Mouse (Mus musculus): ENCODE data around the gene Ccdc12. TPM values are rescaled to one million over a fixed set of nuclear protein-coding genes. Genes with fewer than 3 reads are reported as not detected.
A peak's percentile ranks its signal among the peaks of the same experiment; 100 is the strongest.
"Not testable (repeated sequence)": the region's sequence is repeated elsewhere in the genome, so short reads cannot be mapped to it uniquely, and the experiment has no call there.

The Ccdc12 gene
- total RNA-seq, 2 experiments from 2014 or later, result 47.2 to 53.9 TPM

DNA sequence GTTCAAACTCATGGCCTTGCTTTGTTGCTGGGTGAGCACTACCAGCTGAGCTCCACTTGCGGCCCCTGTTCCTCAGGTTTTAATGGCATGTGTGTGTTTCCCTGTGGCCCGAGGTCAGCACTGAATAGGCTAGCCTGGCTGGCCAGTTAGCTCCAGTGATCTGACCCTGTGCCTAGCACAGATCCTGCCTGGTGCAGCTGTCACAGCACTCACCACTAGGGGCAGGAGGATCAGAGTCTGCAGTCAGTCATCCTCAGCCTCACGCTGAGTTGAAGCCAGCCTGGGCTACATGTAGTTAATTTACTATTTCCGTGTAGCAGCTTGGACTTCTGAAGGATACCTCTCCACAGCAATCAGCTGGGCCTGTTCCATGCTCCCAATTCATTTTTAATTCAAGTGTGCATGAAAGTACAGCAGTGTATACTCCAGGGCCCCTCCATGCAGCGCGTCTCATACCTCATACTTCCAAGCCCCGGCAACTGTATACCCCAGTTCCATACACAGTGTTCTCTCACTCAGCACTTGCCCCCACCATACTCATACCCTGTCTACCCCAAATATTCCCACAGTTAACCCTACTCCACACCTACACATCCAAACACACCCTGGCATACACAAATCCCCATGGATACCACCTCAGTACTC, 16.3 kb downstream of the Ccdc12 start:
- peak in 1 of 2 experiments; percentile 48 for DNase-seq (ENCODE audit: low spot score in 2 of 2)

DNA sequence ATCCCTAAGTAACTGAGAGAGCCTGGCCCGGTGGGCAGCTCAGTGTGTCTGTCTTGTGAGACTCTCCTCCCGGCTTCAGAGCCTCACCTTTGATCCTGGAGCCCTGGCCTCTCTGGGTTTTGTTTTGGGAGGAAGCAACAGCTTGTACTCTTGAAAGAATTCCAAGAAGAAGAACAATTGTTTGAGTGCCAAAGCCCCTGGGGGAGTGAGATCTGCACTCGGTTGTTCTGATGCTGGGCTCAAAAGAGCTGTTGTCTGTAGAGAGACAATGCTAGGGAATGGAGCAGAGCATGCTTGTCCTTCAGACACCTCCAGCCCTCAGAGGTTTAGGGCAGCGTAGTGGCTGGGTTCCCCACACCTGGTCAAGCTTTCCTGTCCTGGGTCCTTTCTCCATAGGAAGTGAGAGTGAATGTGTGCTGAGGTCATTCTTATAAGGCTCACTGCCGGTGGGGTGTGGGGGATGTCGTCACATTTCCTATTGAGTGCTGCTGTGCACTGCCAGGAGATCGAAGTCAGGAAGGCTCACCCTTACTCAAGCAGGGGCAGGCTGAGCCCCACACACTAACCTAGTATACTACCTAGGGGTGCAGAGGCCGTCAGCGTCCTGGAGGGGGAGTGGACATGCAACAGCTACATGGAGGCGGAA, 16.9 kb downstream of the Ccdc12 start:
- no peak for DNase-seq (ENCODE audit: low spot score in 2 of 2)

DNA sequence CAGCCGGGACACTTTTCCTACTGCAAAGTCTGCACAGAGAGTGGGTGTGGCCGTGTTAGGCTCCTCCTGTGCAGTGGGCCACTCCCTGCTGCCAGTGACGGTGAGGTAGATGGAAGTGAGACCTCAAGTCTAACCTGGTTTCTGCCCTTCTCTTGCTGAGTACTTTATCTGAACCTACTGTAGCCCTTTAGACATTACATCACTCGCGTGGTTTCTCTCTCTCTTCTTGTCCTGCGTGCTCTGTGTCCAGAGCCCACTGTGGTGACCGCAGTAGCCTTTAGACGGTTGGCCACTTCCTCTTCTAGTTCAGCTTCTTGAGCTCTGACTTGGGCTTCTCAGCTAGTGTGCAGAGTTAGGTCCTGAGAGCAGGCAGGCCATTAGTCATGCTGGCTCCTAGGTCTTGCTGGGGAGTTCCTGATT, 20.2 kb downstream of the Ccdc12 start:
- DNase-seq (ENCODE audit: low spot score in 2 of 2), result no peak

DNA sequence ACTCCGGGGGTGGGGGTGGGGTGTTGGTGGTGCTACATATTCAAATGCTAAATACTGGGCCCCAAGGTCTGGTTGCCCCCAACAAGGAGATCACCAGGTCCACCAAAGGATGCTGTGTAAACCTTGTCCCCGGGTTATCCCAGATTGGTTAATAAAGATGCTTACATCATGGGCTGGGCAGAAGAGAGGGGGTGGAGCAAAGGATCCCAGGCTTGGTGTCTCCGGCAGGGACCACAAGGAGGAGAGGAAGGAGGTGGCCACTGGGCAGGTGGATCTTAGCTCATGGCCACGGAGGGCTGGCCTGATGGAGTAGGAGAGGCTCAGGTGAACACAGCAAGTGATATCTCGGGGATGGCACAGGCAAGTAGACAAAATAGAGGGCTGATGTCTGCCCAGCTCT, 22.6 kb downstream of the Ccdc12 start:
- DNase-seq (ENCODE audit: low spot score in 2 of 2), result no peak

DNA sequence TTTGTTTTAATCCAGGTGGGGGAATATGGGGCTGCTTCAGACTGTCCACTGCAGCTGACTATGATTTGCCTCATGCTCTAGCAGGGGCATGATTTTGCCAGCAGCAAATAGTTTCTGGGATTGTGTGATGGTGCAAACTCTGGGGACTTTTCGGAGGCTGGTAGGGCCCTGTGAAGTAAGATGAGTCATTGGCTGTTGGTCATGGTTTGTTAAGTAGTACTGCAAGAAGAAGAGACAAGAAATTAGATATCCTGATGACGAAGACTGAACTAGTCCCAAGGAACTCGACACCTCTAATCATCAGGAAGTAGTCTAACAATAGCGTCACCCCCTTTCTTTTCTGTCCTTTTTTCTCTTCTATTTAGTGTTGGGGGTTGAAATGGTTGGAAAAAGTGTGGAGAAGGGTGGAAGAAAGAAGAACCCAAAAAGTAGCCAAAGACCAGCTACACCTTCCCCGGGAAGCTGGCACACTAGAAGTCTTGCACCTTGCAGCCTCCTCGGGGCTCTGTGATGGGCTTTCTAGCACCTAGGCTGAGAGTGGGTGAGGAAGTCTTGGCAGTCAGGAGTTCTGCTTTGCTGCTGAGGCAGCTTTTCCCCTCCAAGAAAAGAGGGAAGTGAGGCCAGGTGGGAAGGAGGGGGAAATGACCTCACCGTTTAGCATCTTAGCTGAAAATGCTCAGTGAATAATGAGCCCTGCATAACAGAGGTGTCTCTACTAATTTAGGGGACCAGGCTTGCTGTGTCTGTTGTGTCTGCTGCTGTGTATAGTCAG, 24.6 kb downstream of the Ccdc12 start:
- no peak for DNase-seq (ENCODE audit: low spot score in 2 of 2)

DNA sequence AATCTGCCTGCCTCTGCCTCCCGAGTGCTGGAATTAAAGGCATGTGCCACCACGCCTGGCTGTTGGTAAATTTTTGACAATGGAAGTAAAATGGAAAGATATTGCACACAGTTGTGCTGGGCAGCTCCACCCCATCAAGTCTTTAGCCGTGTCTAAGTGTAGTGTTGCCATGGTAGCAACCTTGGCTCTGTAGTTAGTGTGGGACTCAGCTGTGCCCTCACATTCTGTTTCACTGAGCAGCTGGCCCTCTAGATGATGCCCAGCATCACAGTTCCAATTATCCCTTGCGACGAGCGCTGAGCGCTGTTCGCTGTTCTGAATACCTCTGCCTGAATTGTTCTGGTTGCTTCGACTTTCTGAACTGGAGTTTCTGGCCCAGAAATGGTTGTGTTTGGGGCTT, 25.5 kb downstream of the Ccdc12 start:
- DNase-seq (ENCODE audit: low spot score in 2 of 2), result peak; percentile 14 to 47

DNA sequence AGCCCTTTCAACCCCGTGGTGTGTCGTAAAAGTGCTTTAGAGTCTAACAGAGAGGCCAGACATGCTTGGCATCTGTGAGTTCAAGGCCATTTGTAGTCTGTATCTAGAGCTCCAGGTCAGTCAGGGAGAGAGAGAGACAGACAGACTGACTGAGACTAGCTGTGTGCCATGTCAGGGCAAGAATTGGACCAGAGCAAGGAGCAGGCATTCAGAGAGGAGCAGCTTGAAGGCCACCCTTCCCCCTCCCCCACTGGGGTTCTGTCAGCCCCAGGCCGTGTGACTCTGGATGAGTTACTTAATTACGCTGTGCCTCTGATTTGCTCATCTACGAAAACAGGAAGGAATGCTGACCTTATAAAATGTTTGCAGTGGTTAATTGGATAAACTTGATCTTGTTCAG, 26.0 kb downstream of the Ccdc12 start:
- no peak for DNase-seq (ENCODE audit: low spot score in 2 of 2)

DNA sequence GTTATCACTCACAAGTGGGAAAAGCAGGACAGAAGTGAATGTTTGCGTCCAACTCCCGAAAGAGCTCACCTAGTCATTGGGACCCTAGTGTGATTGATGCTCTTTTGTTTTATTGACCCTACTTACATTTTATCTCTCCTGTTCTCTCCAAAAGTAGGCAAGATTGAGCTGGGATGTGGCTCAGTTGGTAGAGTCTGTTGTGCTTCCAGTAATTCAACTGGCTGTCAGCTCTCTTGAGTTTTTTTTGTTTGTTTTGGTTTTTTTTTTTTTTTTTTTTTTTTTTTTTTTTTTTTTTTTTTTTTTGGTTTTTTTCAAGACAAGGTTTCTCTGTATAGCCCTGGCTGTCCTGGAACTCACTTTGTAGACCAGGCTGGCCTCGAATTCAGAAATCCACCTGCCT, 26.4 kb downstream of the Ccdc12 start:
- DNase-seq (ENCODE audit: low spot score in 2 of 2), result not testable (repeated sequence)

DNA sequence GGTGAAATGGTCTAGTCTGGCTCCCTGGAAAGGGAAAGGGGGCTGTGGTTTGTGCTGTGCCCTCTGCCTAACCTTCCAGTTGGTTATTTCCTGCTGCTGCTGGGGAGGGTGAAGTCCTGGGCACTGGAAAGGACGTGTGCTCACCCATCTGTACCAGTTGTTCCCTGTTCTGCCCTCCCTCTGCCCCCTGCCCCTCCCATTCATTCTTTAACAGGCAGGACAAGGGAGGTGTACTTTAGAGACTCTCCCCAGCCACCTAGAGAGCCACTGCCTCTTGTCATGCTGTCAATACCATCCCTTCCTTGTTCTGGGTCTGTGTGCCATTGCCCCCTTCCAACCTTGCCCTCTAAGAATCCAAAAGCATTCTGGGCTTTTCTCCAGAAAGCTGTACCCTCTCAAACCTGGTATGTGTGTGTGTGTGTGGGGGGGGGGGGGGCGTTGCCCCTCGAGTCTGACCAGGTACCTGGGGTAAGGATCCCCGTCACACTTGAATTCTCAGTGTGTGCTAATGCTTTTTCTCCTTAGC, 27.3 kb downstream of the Ccdc12 start:
- no peak for DNase-seq (ENCODE audit: low spot score in 2 of 2)

DNA sequence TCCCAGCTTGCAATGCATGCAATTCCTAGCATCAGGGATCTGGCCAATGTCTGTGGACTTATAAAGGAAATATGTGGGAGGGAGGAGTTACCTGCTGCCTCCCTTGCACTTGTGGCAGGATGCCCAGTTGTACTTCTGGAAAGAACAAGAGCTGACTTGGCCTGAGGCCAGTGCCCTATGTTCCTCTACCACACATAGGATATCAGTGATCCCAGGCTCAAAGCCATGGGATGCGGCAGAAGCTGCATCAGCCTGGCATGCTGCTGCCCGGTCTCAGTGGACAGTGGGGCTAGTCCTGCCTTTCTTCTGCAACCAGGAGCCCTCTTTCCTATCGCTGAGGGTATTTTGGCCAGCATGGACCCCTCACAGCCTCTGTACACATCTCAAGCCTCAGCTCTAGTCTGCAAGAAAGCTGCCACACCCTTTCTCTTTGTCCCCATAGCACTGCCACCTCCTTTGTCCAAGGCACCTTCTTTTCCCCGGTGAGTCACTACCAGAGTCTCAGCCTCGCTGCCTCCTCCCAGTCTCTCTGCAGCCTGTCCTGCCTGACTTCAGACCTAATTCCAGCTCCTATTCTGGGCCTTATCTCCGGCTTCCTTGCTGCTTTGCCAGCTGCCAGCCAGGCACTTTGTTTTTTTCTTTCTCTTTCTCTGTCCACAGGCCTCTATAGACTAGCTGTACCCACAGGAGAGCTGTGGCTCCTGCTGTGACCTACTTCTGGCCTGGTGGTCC, 28.0 kb downstream of the Ccdc12 start:
- peak; percentile 66 to 70 for DNase-seq (ENCODE audit: low spot score in 2 of 2)

DNA sequence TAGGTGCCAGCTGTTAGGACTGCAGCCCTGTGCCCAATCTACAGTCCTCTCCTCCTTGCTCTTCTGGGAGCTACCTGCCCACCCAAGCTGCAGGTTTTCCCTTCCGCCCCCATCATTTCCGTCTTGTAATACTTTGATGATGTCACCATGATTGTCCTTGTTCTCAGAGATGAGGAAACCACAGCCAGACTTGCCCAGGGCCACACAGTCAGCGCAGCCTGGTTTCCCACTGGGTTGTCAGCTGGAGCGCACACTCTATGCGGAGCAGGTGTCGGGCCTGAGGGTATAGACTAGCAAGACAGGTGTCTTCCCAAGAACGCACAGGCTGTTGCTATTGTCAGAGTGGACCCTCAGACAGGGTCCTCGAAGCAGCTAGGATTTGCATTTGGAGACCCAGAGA, 28.9 kb downstream of the Ccdc12 start:
- DNase-seq (ENCODE audit: low spot score in 2 of 2), result no peak

DNA sequence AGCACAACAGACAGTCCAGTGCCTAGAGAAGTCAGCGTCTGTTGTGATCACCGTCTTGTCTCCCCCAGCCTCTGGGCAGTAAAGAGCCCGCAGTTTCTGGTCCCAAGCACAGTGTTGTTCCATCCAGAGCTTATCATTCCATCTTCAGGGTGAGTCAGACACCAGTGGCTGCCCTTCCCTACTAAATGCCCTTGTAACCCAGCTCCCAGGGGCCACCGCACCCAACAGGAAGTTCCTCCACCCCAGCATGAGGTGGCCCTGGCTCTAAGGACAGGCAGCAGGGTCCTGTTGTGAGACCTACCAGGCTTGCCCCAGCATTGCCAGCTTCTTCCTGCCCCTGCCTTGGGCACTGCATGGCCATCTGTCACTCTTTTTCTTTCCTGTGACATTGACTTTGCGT, 29.3 kb downstream of the Ccdc12 start:
- DNase-seq (ENCODE audit: low spot score in 2 of 2), result no peak

DNA sequence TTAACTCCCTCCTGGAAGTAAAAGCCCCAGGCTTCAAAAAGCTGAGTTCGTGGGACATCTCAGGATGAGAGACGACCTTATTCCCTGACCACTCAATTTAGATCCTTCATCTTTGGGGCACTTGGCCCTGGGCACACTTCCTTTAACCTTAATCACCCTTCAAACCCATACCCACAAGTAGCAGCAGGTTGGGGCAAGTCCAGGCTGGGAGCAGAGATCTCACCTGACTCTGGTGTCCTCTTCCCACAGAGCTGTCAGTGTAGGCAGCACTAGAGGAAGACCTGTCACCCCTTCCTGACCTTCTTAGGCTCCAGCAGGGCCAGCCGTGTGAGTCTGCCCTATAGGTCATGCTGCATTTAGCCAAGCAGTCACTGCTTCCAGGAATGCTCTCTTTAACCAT, 30.2 kb downstream of the Ccdc12 start:
- no peak for DNase-seq (ENCODE audit: low spot score in 2 of 2)

DNA sequence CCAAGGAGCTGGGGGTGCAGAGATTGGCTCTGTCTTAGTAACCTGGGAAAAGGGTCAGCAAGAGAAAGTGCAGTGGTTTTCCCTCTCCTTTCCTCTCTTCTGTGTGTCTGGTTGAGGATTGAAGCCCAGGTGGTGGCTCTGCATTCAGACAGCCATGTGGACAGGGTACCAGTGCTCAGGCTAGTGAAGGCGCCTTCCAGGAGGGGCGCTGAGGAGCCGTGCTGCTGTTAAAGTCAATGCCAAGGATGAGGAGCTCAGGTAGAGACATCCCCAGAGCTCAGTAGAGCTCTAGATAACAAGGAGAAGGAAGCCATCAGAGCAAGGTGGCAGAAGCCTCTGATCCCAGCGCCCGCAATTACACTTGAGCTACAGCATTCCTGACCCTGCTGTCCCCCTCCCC, 30.8 kb downstream of the Ccdc12 start:
- DNase-seq (ENCODE audit: low spot score in 2 of 2), result no peak

DNA sequence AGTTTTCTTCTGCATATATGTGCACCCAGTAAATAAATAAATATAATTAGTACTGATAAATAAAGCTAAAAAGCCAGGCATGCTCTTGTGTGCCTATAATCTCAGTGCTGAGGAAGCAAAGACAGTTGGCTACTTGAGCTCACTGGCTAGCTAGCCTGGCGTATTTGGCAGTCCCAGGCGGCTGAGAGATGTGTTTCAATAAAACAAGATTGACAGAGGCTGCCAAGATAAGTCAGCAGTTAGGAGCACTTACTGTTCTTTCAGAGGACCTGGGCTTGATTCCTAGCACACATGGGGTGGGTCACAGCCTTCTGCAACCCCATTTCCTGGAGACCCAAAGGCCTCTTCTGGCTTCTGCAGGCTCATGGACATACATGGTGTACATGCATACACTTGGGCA, 31.5 kb downstream of the Ccdc12 start:
- DNase-seq (ENCODE audit: low spot score in 2 of 2), result no peak

DNA sequence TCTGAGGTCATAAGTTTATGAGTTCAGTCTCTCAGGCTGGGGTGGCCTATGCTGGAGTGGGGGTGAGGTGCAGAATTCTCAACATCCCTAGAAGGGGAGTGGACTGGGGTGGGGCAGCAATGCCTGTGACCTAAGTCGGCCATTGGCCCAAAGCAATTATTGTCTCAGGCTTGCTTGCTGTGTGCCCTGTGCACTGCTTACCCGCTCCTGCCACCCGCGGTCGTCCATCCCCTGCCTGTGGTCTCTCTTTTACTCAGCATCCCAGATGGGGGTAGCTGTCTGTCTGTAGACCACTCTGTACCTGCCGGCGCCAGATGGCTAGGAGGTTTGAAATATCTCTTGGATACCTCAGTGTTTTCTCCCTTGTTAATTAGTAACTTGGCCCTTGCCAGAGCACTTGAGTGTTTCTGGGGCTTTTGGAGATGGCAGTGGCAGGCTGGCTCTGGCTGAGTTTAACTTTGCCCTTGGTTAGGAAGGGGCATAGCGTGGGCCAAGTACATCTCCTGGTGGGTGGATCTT, 33.0 kb downstream of the Ccdc12 start:
- no peak for DNase-seq (ENCODE audit: low spot score in 2 of 2)

DNA sequence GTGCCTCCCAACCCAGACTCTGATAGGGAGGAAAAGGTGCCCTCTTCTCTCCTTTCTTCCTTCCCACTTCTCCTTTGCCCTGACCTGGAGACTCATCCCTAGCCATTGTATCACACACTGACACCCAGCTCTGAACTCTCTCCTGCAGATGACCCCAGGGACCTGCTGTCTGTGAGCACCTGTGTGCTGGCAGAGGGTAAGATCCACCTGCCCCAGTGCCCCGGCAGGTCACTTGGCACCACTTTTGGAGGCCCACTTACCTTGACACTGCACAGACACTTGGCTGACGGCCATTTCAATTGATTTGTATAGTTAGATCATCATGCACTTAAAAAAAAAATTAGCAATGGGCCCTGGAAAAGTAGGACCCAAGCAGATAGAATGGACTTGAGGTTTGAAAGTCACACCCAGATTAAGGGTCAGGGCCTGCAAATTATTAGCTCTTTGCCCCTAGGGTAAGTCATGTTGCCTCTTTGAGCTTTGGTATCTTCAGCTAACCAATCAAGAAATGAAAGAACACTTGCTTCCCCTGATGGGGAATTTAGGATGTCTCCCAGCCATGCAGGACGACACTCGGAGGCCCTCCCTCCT, 39.0 kb downstream of the Ccdc12 start:
- no peak for DNase-seq (ENCODE audit: low spot score in 2 of 2)

DNA sequence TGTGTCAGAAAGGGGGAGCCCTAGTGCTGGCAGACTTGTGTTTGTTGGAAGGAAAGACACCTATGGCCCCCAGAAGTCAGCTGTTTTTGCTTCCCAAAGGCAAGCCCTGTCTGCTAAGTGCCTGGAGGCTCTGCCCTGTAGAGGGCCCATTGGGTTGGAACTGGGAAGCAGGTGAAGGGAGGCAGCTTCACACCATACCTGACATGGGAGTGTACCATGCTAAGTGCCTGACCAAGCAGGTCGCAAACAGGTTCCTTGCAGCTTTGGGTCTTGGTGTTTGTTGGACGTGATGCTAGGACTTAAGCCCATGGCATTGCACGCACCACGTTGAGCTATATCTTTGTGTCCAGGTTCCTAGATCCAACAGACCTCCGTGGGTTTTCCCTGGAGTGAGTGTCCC, 40.1 kb downstream of the Ccdc12 start:
- no peak for DNase-seq (ENCODE audit: low spot score in 2 of 2)

DNA sequence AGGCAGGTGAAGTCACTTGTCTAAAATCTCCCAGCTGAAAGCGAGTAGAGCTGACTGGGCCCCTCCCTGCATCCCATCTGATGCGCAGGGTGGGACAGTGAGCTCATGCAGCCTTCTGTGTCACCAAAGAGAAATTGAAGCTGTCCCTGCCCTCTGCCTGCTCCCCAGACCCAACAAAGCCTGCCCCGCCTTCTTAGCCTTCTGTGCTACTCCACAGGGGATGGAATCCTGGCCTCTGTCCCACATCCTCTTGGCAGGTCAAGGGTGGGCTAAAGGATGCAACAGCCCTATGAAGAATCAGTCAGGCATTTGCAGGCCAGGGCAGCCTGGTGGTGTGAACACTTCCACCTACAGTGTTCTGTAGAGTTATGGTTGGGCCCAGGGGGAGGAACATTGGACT, 41.2 kb downstream of the Ccdc12 start:
- DNase-seq (ENCODE audit: low spot score in 2 of 2), result no peak

DNA sequence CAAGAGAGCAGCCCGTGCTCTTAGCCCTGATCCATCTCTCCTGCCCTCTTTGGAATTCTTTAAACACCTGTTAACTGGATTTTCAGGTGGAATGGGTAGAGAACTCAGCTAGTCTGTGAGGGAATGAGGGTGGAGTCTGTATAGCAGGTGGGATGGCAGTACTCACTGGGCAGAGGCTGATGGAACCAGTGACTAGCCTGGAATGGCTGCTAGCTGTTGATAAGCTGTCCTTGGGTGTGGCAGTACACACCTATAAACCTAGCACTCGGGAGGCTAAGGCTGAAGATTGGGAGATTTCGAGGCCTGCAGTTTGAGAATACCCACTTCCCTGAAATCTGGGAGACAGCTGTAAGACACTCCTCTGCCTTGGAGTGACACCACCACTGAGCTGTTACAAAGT, 43.3 kb downstream of the Ccdc12 start:
- DNase-seq (ENCODE audit: low spot score in 2 of 2), result no peak

All from left cerebral cortex, adult 18-20 months (tissue).